Mouse (Mus musculus) lung, embryonic 14.5 days (tissue): ENCODE measurements around the gene Sik3. TPM values are rescaled to one million over a fixed set of nuclear protein-coding genes. Genes with fewer than 3 reads are reported as not detected.

ENCODE experiments used
- ATAC-seq: fragments of 200-750 bp; cut with Nextera tagmentation; 2 replicates; pipeline ENCODE4 v1.8.0; 2017; ENCODE audit warnings: mild to moderate bottlenecking, moderate TSS enrichment, moderate library complexity; ENCODE audit not compliant: insufficient read depth
- DNase-seq: peaks from one replicate; pipeline ENCODE4 v3.0.0-alpha.2; 2015
- H3K27ac ChIP-seq: fragments of 300-500 bp; sonication (generic); 2 replicates; pipeline ENCODE4 v1.5.1; 2014; ENCODE audit warnings: low read depth, mild to moderate bottlenecking, moderate library complexity
- H3K27me3 ChIP-seq: fragments of 300-500 bp; sonication (generic); 2 replicates; pipeline ENCODE4 v1.6.1; 2014; ENCODE audit warnings: low read length, control low read depth; ENCODE audit not compliant: insufficient read depth
- H3K36me3 ChIP-seq: fragments of 300-500 bp; sonication (generic); 2 replicates; pipeline ENCODE4 v1.6.1; 2014; ENCODE audit warnings: control low read depth; ENCODE audit not compliant: insufficient read depth
- H3K4me1 ChIP-seq: fragments of 300-500 bp; sonication (generic); 2 replicates; pipeline ENCODE4 v1.6.1; 2014; ENCODE audit warnings: antibody characterized with exemption, control low read depth; ENCODE audit not compliant: insufficient read depth
- H3K4me2 ChIP-seq: fragments of 300-500 bp; sonication (generic); 2 replicates; pipeline ENCODE4 v1.6.1; 2014; ENCODE audit warnings: mild to moderate bottlenecking
- H3K4me3 ChIP-seq: fragments of 300-500 bp; sonication (generic); 2 replicates; pipeline ENCODE4 v1.5.1; 2014; ENCODE audit warnings: low read depth, low read length
- H3K9ac ChIP-seq: fragments of 300-500 bp; sonication (generic); 2 replicates; pipeline ENCODE4 v1.6.1; 2014
- H3K9me3 ChIP-seq: fragments of 300-500 bp; sonication (generic); 2 replicates; pipeline ENCODE4 v1.6.1; 2016; ENCODE audit warnings: low read depth, low read length, control low read depth
- CTCF ChIP-seq: IDR thresholded peaks from 2 replicates; pipeline ENCODE4 v1.5.1; 2016; ENCODE audit warnings: antibody characterized with exemption, low read depth
- WGBS: fragments of 180-500 bp; shearing (Covaris S2); extraction: QIAGEN DNeasy Blood & Tissue Kit; methylation state at CpG from one replicate; pipeline ENCODE4 v1.1.7; 2014; 5-methylcytosine and 5-hydroxymethylcytosine counted together
- polyA plus RNA-seq: library from polyadenylated mRNA; unstranded; fragments of >200 nt; fragmentation: Nextera tagmentation; extraction: Ambion mirVana; gene quantifications from 2 replicates; pipeline ENCODE4 v1.2.1, GENCODE M21; 2014

Gene Sik3
- polyA plus RNA-seq, 1 experiment from 2014 or later = 15.7 TPM

GRCm38 (mm10) chr9:46008931-46009668 lies 3.5 kb upstream of the Sik3 start:
- ATAC-seq = no peak
- Histone ChIP-seq H3K36me3 (no peaks in the 10 kb centered on the region), H3K9me3 (no peaks in the 10 kb centered on the region), H3K27me3 (no peaks in the 10 kb centered on the region), H3K4me1 (peaks cover 4% of the 10 kb centered on the region; the same call in 1 of the 2 replicates), H3K9ac (no peak overlapping the region), H3K4me3 (no peak overlapping the region), H3K4me2 (no peak overlapping the region), H3K27ac (no peak overlapping the region)
- no peak for TF ChIP-seq CTCF
- WGBS = 68% methylated on average over 7 of the region's 7 CpGs
- DNase-seq = no peak

GRCm38 (mm10) chr9:46009669-46009983 lies 3.0 kb upstream of the Sik3 start:
- Histone ChIP-seq H3K4me1 (peaks cover 9% of the 10 kb centered on the region; the same call in 1 of the 2 replicates), H3K9ac (no peak overlapping the region), H3K9me3 (no peaks in the 10 kb centered on the region), H3K36me3 (no peaks in the 10 kb centered on the region), H3K4me2 (no peak overlapping the region), H3K4me3 (no peak overlapping the region), H3K27ac (no peak overlapping the region), H3K27me3 (no peaks in the 10 kb centered on the region)
- 76% methylated on average over 1 of the region's 1 CpGs for WGBS
- no peak for TF ChIP-seq CTCF
- DNase-seq = no peak
- no peak for ATAC-seq

GRCm38 (mm10) chr9:46011094-46011970 lies 1.3 kb upstream of the Sik3 start:
- no peak for TF ChIP-seq CTCF
- WGBS = 38% methylated on average over 3 of the region's 3 CpGs
- Histone ChIP-seq H3K9ac (no peak overlapping the region), H3K9me3 (no peaks in the 10 kb centered on the region), H3K36me3 (no peaks in the 10 kb centered on the region), H3K4me2 (peak overlapping the region; percentile 80), H3K4me1 (peaks cover 23% of the 10 kb centered on the region), H3K4me3 (no peak overlapping the region), H3K27ac (no peak overlapping the region), H3K27me3 (no peaks in the 10 kb centered on the region)
- DNase-seq = no peak
- ATAC-seq = no peak

- Histone ChIP-seq H3K4me3 (peak overlapping the region; percentile 96), H3K27ac (peak overlapping the region; percentile 94), H3K27me3 (no peaks in the 10 kb centered on the region), H3K36me3 (no peaks in the 10 kb centered on the region), H3K4me2 (peak overlapping the region; percentile 80), H3K9ac (peak overlapping the region; percentile 98), H3K9me3 (no peaks in the 10 kb centered on the region), H3K4me1 (peaks cover 25% of the 10 kb centered on the region)
- DNase-seq (peak; percentile 62), ATAC-seq (peak; percentile 62)
- WGBS = under 1% methylated on average over 46 of the region's 46 CpGs
- TF ChIP-seq CTCF = no peak
Measured at GRCm38 (mm10) chr9:46013009-46013586, 478 bp downstream of the Sik3 start.

GRCm38 (mm10) chr9:46013616-46014015 lies 996 bp downstream of the Sik3 start:
- WGBS = 0% methylated on average over 5 of the region's 5 CpGs
- Histone ChIP-seq H3K27ac (peak overlapping the region; percentile 94), H3K36me3 (no peaks in the 10 kb centered on the region), H3K4me2 (peak overlapping the region; percentile 80), H3K9ac (peak overlapping the region; percentile 98), H3K9me3 (no peaks in the 10 kb centered on the region), H3K4me3 (peak overlapping the region; percentile 96), H3K27me3 (no peaks in the 10 kb centered on the region), H3K4me1 (peaks cover 25% of the 10 kb centered on the region)
- DNase-seq (no peak), ATAC-seq (no peak)
- TF ChIP-seq CTCF = no peak

- WGBS = 1% methylated on average over 10 of the region's 10 CpGs
- H3K27me3 ChIP-seq = no peaks in the 10 kb centered on the region
- H3K9ac ChIP-seq = peak overlapping the region; percentile 98
- DNase-seq = peak; percentile 78
- no peaks in the 10 kb centered on the region; the same call in 1 of the 2 replicates for H3K36me3 ChIP-seq
- peak overlapping the region; percentile 80 for H3K4me2 ChIP-seq
- TF ChIP-seq CTCF = peak; percentile 54
- peaks cover 25% of the 10 kb centered on the region for H3K4me1 ChIP-seq
- ATAC-seq = no peak
- H3K4me3 ChIP-seq = peak overlapping the region; percentile 96
- no peaks in the 10 kb centered on the region for H3K9me3 ChIP-seq
- peak overlapping the region; percentile 94 for H3K27ac ChIP-seq
Measured at GRCm38 (mm10) chr9:46014251-46014681, 1.6 kb downstream of the Sik3 start.

- no peaks in the 10 kb centered on the region for H3K27me3 ChIP-seq
- peak; percentile 77 for DNase-seq
- H3K9ac ChIP-seq = 0 out of 2 replicates have a peak overlapping the region, but pooled peaks have one; percentile 0
- peaks cover 25% of the 10 kb centered on the region for H3K4me1 ChIP-seq
- no peaks in the 10 kb centered on the region for H3K9me3 ChIP-seq
- no peak for ATAC-seq
- no peak overlapping the region for H3K4me3 ChIP-seq
- no peaks in the 10 kb centered on the region; the same call in 1 of the 2 replicates for H3K36me3 ChIP-seq
- TF ChIP-seq CTCF = no peak
- peak overlapping the region; percentile 80 for H3K4me2 ChIP-seq
- H3K27ac ChIP-seq = peak overlapping the region; percentile 71
- 13% methylated on average over 8 of the region's 8 CpGs for WGBS
Measured at GRCm38 (mm10) chr9:46015081-46015551, 2.5 kb downstream of the Sik3 start.
